ENCODE assay signal across 17 mouse cellular contexts in the genomic region with DNA sequence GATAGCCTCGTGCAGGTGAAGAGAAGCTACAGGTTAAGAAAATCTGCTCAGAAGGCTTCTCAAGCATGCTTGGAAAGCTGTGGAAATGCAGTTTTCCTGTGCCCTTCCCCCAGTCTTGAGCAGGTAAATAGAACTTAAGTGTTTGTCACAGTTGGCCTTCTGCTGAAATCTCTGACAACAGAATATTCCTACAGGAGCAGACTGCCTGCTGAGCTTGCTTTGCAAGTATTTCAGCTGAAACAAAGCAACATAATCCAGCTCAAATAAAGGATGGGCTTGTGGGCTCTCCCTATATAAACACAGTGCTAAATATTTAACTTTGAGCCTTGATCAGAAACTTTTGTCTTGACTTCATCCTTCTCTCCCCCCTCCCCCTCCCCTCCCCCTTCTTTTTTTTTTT.
"Had no signal": no experiment of that assay in that cellular context is flagged by ENCODE, and none has a peak within 500 bp of the region (broad histone marks: within the 10 kb centered on the region; RNA-seq: fewer than 3 reads in every experiment).

No protein-coding gene starts in this region.

- H3K36me3 ChIP-seq: liver, embryonic 13.5 days; midbrain, embryonic 10.5 days had no signal

- H3K4me1 ChIP-seq: liver, embryonic 13.5 days; megakaryocyte, embryonic 14.5 days; midbrain, embryonic 10.5 days had no signal

- DNase-seq: kidney, adult 2 months; kidney, postnatal 25 days; layer of hippocampus, postnatal 36 days; liver, embryonic 13.5 days; lung, adult 2 months; lung, postnatal 36 days; midbrain, embryonic 14.5 days; right cerebral cortex, adult 18-20 months; right cerebral cortex, postnatal 25 days; spleen, adult 18-20 months; thymus, adult 18-20 months; thymus, postnatal 36 days had no signal

- H3K9ac ChIP-seq: liver, embryonic 13.5 days had no signal

- H3K4me3 ChIP-seq: left cerebral cortex, adult 2 months; liver, embryonic 13.5 days; megakaryocyte, embryonic 14.5 days; midbrain, embryonic 10.5 days had no signal

- ATAC-seq: lung, postnatal 0 days had no signal

- H3K27me3 ChIP-seq: liver, embryonic 13.5 days; megakaryocyte, embryonic 14.5 days had no signal

- H3K4me2 ChIP-seq: liver, embryonic 13.5 days had no signal

- H3K9me3 ChIP-seq: liver, embryonic 13.5 days; megakaryocyte, embryonic 14.5 days; midbrain, embryonic 10.5 days had no signal

- H3K27ac ChIP-seq: kidney, postnatal 0 days; left cerebral cortex, adult 2 months; liver, embryonic 13.5 days; midbrain, embryonic 10.5 days had no signal
